Comparison of ENCODE assay signal across 17 mouse cellular contexts in genomic region chr1:138592466-138592865, GRCm38 (mm10).
"Had no signal": no experiment of that assay in that cellular context is flagged by ENCODE, and none has a peak within 500 bp of the region (broad histone marks: within the 10 kb centered on the region; RNA-seq: fewer than 3 reads in every experiment).

No protein-coding gene starts in this region.

- H3K4me1 ChIP-seq: liver, embryonic 15.5 days; neural tube, embryonic 15.5 days had no signal

- H3K9ac ChIP-seq: kidney, embryonic 15.5 days; limb, embryonic 13.5 days; liver, embryonic 15.5 days; neural tube, embryonic 15.5 days had no signal

- H3K4me2 ChIP-seq: kidney, embryonic 15.5 days; limb, embryonic 13.5 days; liver, embryonic 15.5 days; neural tube, embryonic 15.5 days had no signal

- ATAC-seq: lung, postnatal 0 days had no signal

- H3K27ac ChIP-seq: kidney, embryonic 15.5 days; limb, embryonic 13.5 days; liver, embryonic 15.5 days; midbrain, embryonic 10.5 days; neural tube, embryonic 15.5 days had no signal

- H3K9me3 ChIP-seq: kidney, embryonic 15.5 days; limb, embryonic 13.5 days; liver, embryonic 15.5 days; midbrain, embryonic 10.5 days; neural tube, embryonic 15.5 days had no signal

- H3K27me3 ChIP-seq: kidney, embryonic 15.5 days; limb, embryonic 13.5 days; liver, embryonic 15.5 days; neural tube, embryonic 15.5 days had no signal

- H3K36me3 ChIP-seq: liver, embryonic 15.5 days; neural tube, embryonic 15.5 days had no signal

- DNase-seq: kidney, postnatal 14 days; layer of hippocampus, adult 9-11 months; layer of hippocampus, postnatal 36 days; left cerebral cortex, postnatal 4 days; lung, adult 2 months; lung, postnatal 4 days; midbrain, embryonic 14.5 days; right cerebral cortex, adult 18-20 months; right cerebral cortex, postnatal 25 days; thymus, postnatal 4 days had no signal

- H3K4me3 ChIP-seq: kidney, embryonic 15.5 days; limb, embryonic 13.5 days; liver, embryonic 15.5 days; midbrain, embryonic 10.5 days; myocyte; neural tube, embryonic 15.5 days had no signal
